Mouse (Mus musculus) erythroid progenitor cell, adult 5-6 weeks (primary cell): ENCODE measurements around the gene Klhl26. TPM values are rescaled to one million over a fixed set of nuclear protein-coding genes. Genes with fewer than 3 reads are reported as not detected.

Source experiments
- ATAC-seq: replicated peaks from 2 replicates; pipeline ENCODE4 v1.8.0; 2016; ENCODE audit warnings: moderate number of reproducible peaks, mild to moderate bottlenecking, moderate TSS enrichment, inconsistent platforms; ENCODE audit not compliant: poor library complexity, low FRiP score, severe bottlenecking
- total RNA-seq, 2 experiments: library from RNA; stranded (forward) in 1 of 2; stranded (reverse) in 1 of 2; fragments of 150-400 nt in 1 of 2; fragments of 186-747, 209-891 nt in 1 of 2; gene quantifications; 2 replicates each; pipeline versions ENCODE4 v1.2.3 to v1.2.4; 2015 to 2017; ENCODE audit warnings: low replicate concordance in 2 of 2

Klhl26 gene
- total RNA-seq, 2 experiments from 2014 or later, result 5.1 to 10.1 TPM

- no peak for ATAC-seq
These were observed 25.8 kb upstream of the Klhl26 start for GRCm38 (mm10) chr8:70502540-70502939.

GRCm38 (mm10) chr8:70501820-70502529 is 25.2 kb upstream of the Klhl26 start:
- ATAC-seq, result no peak

DNA sequence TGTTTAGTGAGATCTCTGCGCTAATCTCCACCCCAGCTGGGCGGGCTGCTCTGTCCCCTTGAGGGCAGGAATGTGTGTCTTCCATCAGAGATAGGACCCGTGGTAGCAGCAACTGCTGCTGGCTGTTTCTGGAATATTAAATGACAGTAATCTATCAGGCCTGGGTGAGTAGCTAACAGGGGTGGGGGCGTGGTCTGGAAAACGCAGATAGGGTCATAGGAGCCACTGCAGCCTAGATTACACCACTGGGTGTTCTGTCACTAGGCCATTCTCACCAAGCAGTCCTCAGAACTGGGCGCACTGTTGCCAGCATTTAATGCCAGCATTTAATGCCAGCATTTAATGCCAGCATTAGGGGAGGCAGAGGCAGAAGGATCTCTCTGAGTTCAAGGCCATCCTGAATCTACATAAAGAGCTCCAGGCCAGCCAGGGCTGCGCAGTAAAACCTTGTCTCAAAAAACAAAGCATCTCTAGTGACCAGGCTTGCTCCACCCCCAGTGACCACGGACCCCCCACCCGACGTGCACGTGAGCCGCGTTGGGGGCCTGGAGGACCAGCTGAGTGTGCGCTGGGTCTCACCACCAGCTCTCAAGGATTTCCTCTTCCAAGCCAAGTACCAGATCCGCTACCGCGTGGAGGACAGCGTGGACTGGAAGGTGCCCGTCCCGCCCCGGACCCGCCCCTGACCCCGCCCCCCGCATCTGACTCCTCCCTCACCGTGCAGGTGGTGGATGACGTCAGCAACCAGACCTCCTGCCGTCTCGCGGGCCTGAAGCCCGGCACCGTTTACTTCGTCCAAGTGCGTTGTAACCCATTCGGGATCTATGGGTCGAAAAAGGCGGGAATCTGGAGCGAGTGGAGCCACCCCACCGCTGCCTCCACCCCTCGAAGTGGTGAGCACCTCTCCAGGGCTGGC is 23.9 kb upstream of the Klhl26 start:
- ATAC-seq, result peak; percentile 63

GRCm38 (mm10) chr8:70495771-70496062 is 18.9 kb upstream of the Klhl26 start:
- no peak for ATAC-seq

GRCm38 (mm10) chr8:70495001-70495770 is 18.4 kb upstream of the Klhl26 start:
- no peak for ATAC-seq

DNA sequence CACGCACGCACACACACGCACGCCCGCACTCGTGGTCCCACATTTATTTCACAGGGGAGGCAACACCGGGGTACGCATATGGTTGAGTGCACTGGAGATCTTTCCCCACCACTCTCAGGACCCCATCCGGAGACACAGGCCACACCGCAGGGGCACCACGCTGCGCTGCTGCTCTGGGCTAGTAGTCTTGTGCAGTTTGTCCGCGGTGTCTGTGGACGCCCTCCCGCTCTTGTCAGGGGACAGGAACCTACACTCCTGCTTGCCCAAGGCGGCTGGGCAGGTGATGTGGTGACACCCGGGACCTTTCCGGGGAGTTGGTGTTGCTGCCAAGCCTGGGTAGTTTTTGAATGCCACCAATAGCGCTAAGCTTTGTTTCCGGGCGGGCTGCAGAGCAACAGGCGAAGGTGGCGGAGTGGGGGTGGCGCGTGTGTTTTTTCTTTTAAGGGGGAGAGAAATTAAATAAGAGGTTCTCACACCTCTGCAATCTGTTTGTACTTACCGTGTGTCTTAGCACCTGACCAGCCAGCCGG is 17.7 kb upstream of the Klhl26 start:
- no peak for ATAC-seq

- ATAC-seq, result no peak
These were observed 17.1 kb upstream of the Klhl26 start for GRCm38 (mm10) chr8:70493692-70494415.

DNA sequence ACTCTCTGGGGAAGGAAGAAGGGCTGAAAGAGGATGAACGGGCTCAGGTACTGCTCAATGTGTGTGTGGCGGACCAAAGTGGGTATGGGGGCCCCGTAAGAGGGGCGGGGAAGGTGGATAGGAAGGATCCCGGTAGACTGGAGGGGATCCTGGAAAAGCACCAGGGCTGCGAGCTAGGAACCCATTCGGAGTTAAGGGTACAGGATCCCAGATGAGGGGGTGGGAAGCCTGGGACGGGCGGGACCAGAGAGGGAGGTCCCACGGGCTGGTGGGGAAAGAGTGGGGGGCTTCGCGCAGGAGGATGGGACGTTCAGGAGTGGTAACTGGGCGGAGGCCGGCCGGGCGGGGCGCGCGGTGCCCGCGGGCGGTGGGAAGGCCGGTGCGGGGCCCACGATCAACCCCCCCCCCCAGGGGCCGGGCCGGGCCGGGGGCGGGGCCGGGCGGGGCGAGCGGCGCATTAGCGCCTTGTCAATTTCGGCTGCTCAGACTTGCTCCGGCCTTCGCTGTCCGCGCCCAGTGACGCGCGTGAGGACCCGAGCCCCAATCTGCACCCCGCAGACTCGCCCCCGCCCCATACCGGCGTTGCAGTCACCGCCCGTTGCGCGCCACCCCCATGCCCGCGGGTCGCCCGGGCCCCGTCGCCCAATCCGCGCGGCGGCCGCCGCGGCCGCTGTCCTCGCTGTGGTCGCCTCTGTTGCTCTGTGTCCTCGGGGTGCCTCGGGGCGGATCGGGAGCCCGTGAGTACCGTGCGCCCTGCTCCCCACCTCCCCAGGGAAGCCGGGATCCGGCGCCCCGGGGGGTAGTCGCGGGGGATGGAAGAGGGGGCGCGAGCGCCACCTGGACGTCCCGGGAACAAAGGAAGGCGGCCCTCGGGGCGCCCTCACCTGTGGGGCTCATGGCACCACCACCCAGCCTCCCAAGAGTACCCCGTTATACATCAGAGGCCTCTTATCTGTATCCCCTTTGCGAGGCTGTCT is 16.2 kb upstream of the Klhl26 start, which contains the start of gene Crlf1:
TSS of gene Crlf1 (plus strand) at position 495 of the 977 bp plus-strand sequence.
- ATAC-seq, result no peak

DNA sequence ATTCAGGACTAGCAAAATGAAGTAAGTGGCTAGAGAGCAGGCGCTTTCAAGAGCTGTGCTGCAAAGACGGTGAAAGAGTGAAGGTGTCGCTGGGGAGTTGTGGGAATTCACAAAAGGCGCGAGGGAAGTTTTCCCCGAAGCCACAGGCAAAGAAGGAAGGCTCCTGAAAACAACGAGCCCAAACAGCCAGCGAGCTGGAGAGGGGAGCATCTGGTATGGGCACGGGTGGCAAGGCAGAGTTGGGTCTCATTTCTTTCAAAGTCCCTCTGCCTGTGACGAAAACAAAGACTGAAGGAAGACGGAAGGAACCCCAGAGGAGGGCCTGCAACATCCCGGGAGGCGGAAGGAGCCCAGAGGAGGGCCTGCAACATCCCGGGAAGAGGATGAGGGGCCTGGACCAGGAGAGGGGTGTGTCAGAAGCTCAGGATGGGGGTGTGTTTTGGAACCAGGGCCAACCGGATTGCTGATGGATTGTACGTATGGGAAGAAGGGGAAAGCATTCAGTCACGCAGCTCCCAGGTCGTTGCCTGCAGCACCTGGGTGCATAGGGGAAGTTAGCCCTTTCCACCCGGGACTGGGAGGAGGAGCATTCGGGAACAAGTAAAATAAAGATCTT is 14.2 kb upstream of the Klhl26 start:
- ATAC-seq, result no peak

GRCm38 (mm10) chr8:70490061-70490879 is 13.5 kb upstream of the Klhl26 start:
- no peak for ATAC-seq

GRCm38 (mm10) chr8:70489576-70489975 is 12.8 kb upstream of the Klhl26 start:
- ATAC-seq, result no peak

- no peak for ATAC-seq
These were observed 12.2 kb upstream of the Klhl26 start for GRCm38 (mm10) chr8:70488931-70489470.

DNA sequence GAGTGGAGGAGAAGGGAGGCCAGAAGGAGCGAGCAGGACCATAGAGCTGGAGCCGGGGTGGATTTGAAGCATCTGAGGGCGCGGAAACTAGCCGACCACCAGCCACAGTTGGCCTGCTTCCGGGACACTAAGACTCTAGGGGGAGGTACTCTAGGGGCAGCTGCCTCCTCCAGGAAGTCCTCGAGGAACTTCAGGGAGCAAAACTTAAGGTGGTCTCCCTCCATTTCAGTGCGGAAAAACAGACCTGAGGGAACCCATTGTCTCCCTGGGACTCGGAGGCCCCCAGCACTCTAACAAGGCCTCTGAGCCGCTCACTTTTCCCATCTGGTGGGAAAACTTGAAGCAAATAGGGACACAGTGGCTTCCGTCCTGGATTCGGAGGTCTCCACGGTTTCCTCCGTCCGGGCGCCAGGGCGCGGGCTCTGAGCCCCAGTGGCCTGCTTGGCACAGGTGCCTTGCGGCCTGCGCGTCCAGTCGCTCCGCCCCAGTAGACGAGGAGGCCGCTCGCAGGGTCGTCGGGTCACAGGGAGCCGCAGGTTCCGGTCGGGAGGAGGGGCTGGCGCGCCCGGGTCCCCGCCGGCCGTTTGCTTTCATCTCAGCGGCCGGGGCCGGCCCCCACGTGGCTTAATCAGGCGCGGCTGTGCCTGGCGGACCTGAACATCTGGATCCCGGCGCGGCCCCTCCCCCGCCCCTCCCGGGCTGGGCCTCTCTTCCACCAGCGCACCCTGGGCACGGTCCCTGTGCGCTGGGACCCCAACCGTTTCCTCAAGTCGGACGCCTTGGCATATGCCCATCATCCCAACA is 11.4 kb upstream of the Klhl26 start:
- no peak for ATAC-seq

- ATAC-seq, result no peak
These were observed 10.3 kb upstream of the Klhl26 start, which contains the start of gene Tmem59l for GRCm38 (mm10) chr8:70486941-70487520. Gene Tmem59l (minus strand): TSS chr8:70487358.

DNA sequence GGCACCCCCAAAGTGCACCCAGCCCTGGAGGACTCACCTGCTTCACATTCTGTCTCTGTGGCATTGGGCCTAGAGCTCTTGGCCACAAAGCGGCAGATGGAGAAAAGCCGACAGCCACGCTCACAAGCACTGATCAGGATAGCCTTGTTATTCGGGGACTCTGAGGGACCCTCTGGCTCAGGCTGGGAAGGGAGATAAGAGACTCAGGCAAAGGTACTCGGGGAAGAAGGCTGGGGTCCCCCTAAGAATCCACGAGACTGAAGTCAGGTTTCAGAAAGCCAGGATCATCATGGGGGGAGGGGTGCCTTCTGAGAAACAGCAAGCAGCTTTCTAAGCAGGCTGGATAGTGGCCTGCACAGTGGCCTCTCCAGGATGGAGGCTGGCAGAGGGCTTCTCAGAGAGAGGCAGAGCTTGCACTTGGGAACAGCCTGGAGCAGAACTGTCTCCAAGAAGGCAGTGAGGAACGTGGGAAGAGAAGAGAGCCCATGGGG is 9.5 kb upstream of the Klhl26 start:
- no peak for ATAC-seq
